Mouse (Mus musculus): ENCODE measurements around the gene Otog. TPM values are rescaled to one million over a fixed set of nuclear protein-coding genes. Genes with fewer than 3 reads are reported as not detected.

The Otog gene
- polyA plus RNA-seq, 1 experiment from 2014 or later: 0.19 TPM

DNA sequence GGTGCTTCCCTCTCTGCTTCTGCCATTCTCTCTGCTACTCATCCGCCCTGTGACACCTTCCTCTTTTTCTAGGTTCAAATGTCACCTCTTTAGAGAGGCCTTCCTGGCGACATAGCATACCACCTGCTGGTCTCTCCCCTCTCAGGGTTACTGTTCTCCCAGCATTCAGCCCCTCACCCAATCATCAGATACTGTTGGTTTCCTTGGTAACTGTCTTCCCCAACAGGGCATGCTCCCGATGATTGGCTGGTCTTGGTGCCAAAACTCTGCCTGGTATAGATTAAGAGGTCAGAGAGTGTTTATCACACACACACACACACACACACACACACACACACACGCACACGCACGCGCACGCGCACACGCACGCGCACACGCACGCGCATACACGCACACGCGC, 4.8 kb upstream of the Otog start:
- peaks cover 22% of the 10 kb centered on the region for H3K4me1 ChIP-seq (replicated peaks)
- ATAC-seq (ENCODE audit: low FRiP score): peak; percentile 36
- peak overlapping the region; percentile 48 for H3K27ac ChIP-seq
- no peak overlapping the region for H3K4me2 ChIP-seq
- no peak overlapping the region for H3K9ac ChIP-seq
- no peaks in the 10 kb centered on the region for H3K9me3 ChIP-seq
- 71% methylated on average over 18 of the region's 18 CpGs for WGBS
- H3K27me3 ChIP-seq: no peaks in the 10 kb centered on the region; the same call in 1 of the 2 replicates
- no peaks in the 10 kb centered on the region for H3K36me3 ChIP-seq
- no peak overlapping the region for H3K4me3 ChIP-seq

DNA sequence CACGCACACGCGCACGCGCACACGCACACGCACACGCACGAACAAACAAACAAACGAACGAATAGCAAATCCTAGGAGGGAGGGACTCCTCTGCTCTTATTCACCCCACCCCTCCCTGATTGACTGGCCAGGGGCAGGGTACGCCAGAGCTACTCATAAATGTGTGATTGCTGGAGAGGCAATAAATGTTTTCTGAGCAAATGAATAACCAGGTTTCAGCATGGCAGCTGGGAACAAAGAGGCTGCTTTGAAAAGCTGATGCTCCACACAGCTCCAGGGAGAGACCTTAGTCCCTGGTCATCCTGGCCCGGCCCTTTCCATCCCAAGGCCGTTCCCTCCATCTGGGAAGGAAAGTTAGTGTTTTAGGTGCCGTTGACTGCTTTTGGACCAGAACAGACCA, 4.4 kb upstream of the Otog start:
- H3K4me1 ChIP-seq (replicated peaks): peaks cover 22% of the 10 kb centered on the region
- H3K9ac ChIP-seq: no peak overlapping the region
- no peak for ATAC-seq (ENCODE audit: low FRiP score)
- no peaks in the 10 kb centered on the region for H3K9me3 ChIP-seq
- WGBS: 80% methylated on average over 15 of the region's 15 CpGs
- no peaks in the 10 kb centered on the region; the same call in 1 of the 2 replicates for H3K27me3 ChIP-seq
- H3K4me2 ChIP-seq: no peak overlapping the region
- H3K4me3 ChIP-seq: no peak overlapping the region
- H3K36me3 ChIP-seq: no peaks in the 10 kb centered on the region
- H3K27ac ChIP-seq: peak overlapping the region; percentile 48

DNA sequence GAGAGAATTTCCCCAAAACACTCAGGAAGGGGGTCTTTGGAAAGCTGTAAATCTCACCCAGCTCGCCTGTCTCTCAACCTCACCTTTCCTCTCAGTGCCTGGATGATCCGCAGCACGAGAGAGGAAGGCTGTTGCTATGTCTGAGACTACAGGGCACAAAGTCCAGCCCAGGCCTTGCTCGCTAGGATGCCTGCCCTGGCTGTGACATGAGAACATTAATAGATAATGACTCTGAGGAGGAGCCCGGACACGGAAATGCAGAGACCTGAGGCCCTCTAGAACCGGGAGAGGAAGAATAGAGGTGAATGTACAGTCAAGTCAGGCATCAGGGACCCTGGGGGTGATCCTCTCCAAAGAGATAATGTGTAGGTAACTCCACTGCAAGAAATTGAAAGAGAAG, 3.6 kb upstream of the Otog start:
- 74% methylated on average over 7 of the region's 7 CpGs for WGBS
- peaks cover 22% of the 10 kb centered on the region for H3K4me1 ChIP-seq (replicated peaks)
- no peak overlapping the region for H3K4me2 ChIP-seq
- no peaks in the 10 kb centered on the region for H3K9me3 ChIP-seq
- ATAC-seq (ENCODE audit: low FRiP score): no peak
- H3K27ac ChIP-seq: no peak overlapping the region
- H3K36me3 ChIP-seq: no peaks in the 10 kb centered on the region
- no peak overlapping the region for H3K4me3 ChIP-seq
- H3K9ac ChIP-seq: no peak overlapping the region
- no peaks in the 10 kb centered on the region; the same call in 1 of the 2 replicates for H3K27me3 ChIP-seq

DNA sequence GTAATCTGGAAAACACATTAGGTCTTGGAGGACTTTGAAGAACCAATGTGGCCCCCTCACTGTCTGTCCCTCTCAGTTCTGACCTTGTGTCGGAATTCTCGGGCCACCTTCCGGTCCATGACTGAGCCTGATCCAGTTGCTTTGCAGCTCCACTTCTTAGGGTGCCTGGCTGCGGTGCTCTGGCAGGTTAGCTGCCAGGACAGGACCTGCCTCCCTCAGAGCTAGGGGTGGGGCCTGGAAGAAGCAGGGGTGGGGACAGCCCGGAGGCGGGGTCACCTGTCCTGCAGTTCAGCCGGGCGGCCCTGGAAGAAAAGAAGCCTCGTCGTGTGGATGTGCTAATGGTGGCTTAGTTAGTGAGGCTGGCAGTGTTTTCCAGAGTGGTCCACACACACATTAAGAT, 2.4 kb upstream of the Otog start, which contains the start of gene Ush1c:
Gene Ush1c, minus strand, starts transcription at position 158 of the 400 bp plus-strand sequence.
- no peak within 1 kb of the TSS for H3K27ac ChIP-seq
- no peaks in the 10 kb centered on the region for H3K9me3 ChIP-seq
- no peak within 1 kb of the TSS for H3K4me3 ChIP-seq
- peaks cover 22% of the 10 kb centered on the region for H3K4me1 ChIP-seq (replicated peaks)
- H3K4me2 ChIP-seq: no peak within 1 kb of the TSS
- H3K36me3 ChIP-seq: no peaks in the 10 kb centered on the region
- 25% methylated on average over 10 of the region's 10 CpGs for WGBS
- H3K27me3 ChIP-seq: no peaks in the 10 kb centered on the region; the same call in 1 of the 2 replicates
- no peak for ATAC-seq (ENCODE audit: low FRiP score)
- H3K9ac ChIP-seq: no peak within 1 kb of the TSS

DNA sequence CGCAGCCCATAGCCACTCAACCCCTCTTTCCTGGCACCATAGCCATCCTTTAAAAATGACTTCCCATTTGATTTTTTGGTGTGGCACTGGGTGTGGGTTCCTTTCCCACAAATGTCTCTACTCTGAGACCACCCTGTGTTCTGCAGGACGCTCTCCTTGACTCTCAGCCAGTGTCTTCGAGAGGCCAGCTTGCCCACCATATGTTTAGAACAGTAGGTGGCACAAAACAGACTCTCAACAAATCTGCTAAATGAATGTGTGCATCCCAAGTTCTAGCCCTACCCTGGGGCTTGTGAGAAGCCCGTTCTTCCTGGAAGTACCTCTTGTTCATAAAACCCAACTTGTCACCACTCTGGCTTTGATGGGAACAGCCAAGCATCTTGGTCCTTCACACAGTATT, 696 bp upstream of the Otog start:
- Histone ChIP-seq H3K27ac (no peak overlapping the region), H3K9me3 (no peaks in the 10 kb centered on the region), H3K4me3 (no peak overlapping the region), H3K4me1 (replicated peaks) (peaks cover 22% of the 10 kb centered on the region), H3K36me3 (no peaks in the 10 kb centered on the region), H3K9ac (no peak overlapping the region), H3K4me2 (no peak overlapping the region), H3K27me3 (no peaks in the 10 kb centered on the region; the same call in 1 of the 2 replicates)
- no peak for ATAC-seq (ENCODE audit: low FRiP score)
- WGBS: 91% methylated on average over 4 of the region's 4 CpGs

DNA sequence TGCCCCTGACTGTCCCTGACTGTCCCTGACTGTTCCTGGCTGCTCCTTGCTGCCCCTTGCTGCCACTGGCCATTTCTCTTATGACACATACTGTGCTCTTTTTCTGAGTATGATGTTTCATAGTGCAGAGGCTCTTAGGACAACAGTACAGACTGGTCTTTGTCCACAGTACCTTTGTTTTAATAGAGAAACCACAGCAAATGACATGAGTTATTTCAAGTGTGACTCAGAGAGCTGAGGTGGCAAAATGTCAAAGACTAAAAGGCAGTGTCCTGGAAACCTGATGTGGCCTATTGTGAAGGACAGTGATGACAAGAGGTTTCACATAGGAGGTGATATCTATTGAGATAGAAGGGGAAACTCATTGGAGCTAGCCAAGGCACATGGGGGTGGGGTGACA, 6.1 kb downstream of the Otog start:
- H3K4me1 ChIP-seq (replicated peaks): no peaks in the 10 kb centered on the region
- H3K4me3 ChIP-seq: no peak overlapping the region
- H3K27me3 ChIP-seq: no peaks in the 10 kb centered on the region
- H3K4me2 ChIP-seq: no peak overlapping the region
- no peaks in the 10 kb centered on the region for H3K9me3 ChIP-seq
- no peak overlapping the region for H3K27ac ChIP-seq
- H3K9ac ChIP-seq: no peak overlapping the region
- no peaks in the 10 kb centered on the region for H3K36me3 ChIP-seq
- ATAC-seq (ENCODE audit: low FRiP score): no peak

DNA sequence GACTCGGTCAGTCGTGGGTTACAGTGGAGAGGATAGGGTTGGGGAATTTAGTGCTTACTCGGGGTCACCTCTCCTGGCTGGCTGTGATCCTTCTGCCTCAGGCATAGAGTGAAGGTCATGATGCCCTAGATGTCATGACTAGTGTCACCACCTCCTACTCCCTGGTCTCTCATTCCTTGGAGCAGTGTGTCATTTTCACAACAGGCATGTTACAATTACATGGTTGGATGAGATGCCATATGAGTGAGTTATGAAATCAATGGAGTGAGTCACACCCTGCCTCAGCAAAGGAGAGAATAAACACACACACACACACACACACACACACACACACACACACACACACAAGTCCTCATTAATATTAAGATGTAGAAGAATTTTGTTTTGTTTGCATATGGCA, 6.8 kb downstream of the Otog start:
- no peak for ATAC-seq (ENCODE audit: low FRiP score)
- Histone ChIP-seq H3K9me3 (no peaks in the 10 kb centered on the region), H3K27me3 (no peaks in the 10 kb centered on the region), H3K4me1 (replicated peaks) (no peaks in the 10 kb centered on the region), H3K4me2 (no peak overlapping the region), H3K27ac (no peak overlapping the region), H3K9ac (no peak overlapping the region), H3K36me3 (no peaks in the 10 kb centered on the region), H3K4me3 (no peak overlapping the region)
- 95% methylated on average over 3 of the region's 3 CpGs for WGBS

DNA sequence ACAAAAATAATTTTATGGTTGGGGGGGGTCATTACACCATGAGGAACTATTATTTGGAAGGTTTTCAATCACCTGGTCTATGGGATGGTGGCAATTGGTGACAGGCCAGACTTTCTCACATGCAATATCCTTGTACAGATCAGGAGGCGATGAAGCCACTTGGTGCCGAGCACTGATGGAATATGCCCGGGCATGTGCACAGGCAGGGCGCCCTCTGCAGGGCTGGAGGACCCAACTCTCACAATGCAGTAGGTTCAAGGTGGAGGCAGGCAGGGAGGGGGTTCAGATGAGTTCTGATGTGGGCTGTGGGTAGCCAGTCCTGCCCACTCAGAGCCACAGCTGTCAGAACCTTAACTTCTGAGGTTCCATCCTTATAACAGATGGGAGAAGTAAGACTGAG, 11.1 kb downstream of the Otog start:
- Histone ChIP-seq H3K27me3 (no peaks in the 10 kb centered on the region), H3K9me3 (no peaks in the 10 kb centered on the region), H3K9ac (no peak overlapping the region), H3K36me3 (no peaks in the 10 kb centered on the region), H3K4me1 (replicated peaks) (0 out of 2 replicates have a peak, but pooled peaks cover 5% of the 10 kb centered on the region), H3K4me3 (no peak overlapping the region), H3K27ac (no peak overlapping the region), H3K4me2 (no peak overlapping the region)
- WGBS: 78% methylated on average over 4 of the region's 4 CpGs
- ATAC-seq (ENCODE audit: low FRiP score): no peak

DNA sequence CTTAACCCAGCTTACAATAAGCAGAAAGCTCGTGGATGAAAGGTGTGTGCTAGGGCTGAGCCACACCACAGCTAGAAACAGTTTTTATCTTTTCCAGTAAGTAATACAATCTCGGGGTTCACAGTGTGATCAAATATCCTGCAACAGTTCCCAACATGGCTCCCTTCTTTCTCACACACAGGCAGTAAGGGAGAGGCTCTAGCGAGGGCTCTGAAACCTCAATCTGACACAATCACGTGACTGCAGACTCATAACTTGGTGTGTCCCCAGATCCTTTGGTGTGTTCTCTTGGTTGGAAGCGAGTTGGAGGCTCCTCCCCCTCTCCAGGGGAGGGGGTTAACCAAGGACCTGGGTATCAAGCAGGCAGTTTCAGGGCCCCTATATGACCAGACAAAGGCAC, 35.4 kb downstream of the Otog start:
- Histone ChIP-seq H3K9me3 (no peaks in the 10 kb centered on the region), H3K4me1 (replicated peaks) (no peaks in the 10 kb centered on the region), H3K4me3 (no peak overlapping the region), H3K9ac (no peak overlapping the region), H3K27me3 (0 out of 2 replicates have a peak, but pooled peaks cover 11% of the 10 kb centered on the region), H3K36me3 (no peaks in the 10 kb centered on the region), H3K4me2 (no peak overlapping the region), H3K27ac (no peak overlapping the region)
- ATAC-seq (ENCODE audit: low FRiP score): no peak
- 64% methylated on average over 5 of the region's 5 CpGs for WGBS

DNA sequence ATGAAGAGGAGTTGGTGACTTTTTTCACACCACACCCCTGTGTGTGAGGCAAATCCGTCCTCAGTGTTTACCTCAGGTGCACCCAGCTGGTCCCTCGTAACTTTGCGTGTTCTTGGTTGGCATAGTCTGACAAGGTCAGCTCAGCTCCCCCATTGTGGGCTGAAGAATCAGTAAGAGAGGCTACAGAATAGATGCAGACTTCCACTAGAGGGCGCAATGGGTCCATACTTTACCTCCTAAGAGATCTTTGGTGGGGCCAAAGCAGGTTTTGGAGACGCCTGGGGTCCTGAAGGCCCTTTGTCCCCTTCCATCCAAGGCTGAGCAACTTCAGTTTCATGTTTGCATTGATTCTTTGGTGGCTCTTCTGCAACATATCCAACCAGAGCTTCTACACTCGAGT, 39.2 kb downstream of the Otog start:
- ATAC-seq (ENCODE audit: low FRiP score): no peak
- H3K27ac ChIP-seq: no peak overlapping the region
- 0 out of 2 replicates have a peak, but pooled peaks cover 6% of the 10 kb centered on the region for H3K4me1 ChIP-seq (replicated peaks)
- no peak overlapping the region for H3K4me2 ChIP-seq
- no peaks in the 10 kb centered on the region for H3K36me3 ChIP-seq
- H3K9me3 ChIP-seq: no peaks in the 10 kb centered on the region
- no peak overlapping the region for H3K4me3 ChIP-seq
- H3K27me3 ChIP-seq: 0 out of 2 replicates have a peak, but pooled peaks cover 20% of the 10 kb centered on the region
- no peak overlapping the region for H3K9ac ChIP-seq
- WGBS: 18% methylated on average over 6 of the region's 6 CpGs

DNA sequence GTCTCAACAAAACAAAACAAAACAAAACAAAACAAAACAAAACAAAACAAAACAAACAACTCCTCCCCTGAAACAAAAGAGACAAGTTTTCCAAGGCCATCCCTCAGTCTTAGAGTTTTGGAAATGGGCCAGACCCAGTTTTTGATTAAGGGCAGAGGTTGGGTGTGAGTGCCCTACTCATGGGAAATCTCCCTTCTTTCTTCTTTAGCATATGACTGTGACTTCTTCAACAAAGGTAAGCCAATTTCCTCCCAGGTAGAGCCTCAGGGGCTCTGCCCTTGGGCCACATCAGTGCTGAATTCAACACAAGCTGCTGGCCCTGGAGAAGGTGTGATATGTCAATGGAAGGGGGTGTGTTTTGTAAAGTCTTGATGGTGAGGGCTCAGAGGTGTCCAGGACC, 40.1 kb downstream of the Otog start:
- no peak overlapping the region for H3K27ac ChIP-seq
- H3K27me3 ChIP-seq: 0 out of 2 replicates have a peak, but pooled peaks cover 20% of the 10 kb centered on the region
- H3K36me3 ChIP-seq: no peaks in the 10 kb centered on the region
- ATAC-seq (ENCODE audit: low FRiP score): no peak
- H3K4me2 ChIP-seq: no peak overlapping the region
- no peak overlapping the region for H3K9ac ChIP-seq
- no peak overlapping the region for H3K4me3 ChIP-seq
- 0 out of 2 replicates have a peak, but pooled peaks cover 6% of the 10 kb centered on the region for H3K4me1 ChIP-seq (replicated peaks)
- no peaks in the 10 kb centered on the region for H3K9me3 ChIP-seq

DNA sequence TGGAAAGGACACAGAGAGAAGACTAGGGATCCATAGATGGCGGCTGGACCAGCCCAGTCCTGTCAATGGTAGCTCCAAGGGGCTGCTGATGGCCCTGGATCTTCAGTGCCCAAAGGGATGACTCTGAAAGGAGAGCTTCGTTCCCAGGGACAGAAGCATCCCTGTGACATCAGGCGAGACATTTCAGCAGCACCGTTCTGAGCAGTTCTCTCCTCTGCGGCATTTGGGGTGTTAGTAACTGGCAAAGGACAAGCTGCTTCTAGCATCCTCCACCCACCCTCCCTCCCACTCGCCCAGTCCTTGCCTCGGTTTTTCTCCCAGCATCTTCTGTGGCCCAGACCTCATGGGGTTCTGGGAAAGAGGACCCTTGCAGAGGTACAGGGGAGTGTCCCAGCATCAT, 41.5 kb downstream of the Otog start:
- Histone ChIP-seq H3K4me1 (replicated peaks) (0 out of 2 replicates have a peak, but pooled peaks cover 6% of the 10 kb centered on the region), H3K4me2 (no peak overlapping the region), H3K36me3 (no peaks in the 10 kb centered on the region), H3K27ac (no peak overlapping the region), H3K9ac (no peak overlapping the region), H3K27me3 (0 out of 2 replicates have a peak, but pooled peaks cover 20% of the 10 kb centered on the region), H3K4me3 (no peak overlapping the region), H3K9me3 (no peaks in the 10 kb centered on the region)
- WGBS: 68% methylated on average over 7 of the region's 7 CpGs
- ATAC-seq (ENCODE audit: low FRiP score): no peak

DNA sequence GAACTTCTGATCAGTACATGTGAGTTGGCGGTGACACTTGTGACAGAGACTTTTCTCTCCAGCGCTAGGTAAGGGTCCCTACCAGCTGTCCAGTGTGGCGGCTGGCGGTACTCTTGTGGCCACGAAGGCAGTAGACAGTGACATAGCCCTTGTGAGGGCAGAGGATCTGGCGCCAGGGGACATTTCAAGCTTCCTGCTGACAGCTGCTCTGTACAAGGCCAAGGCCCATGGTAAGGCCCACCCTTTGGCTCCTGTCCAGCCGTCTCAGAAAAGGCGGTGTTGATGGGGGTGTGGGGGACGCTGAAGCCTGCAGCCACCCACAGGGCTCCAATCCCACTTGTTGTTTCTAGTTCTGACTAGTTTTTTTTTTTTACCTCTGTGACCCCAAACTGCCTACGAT, 42.9 kb downstream of the Otog start:
- 0 out of 2 replicates have a peak, but pooled peaks have one; percentile 39 for ATAC-seq (ENCODE audit: low FRiP score)
- no peak overlapping the region for H3K4me3 ChIP-seq
- no peak overlapping the region for H3K9ac ChIP-seq
- H3K4me1 ChIP-seq (replicated peaks): 0 out of 2 replicates have a peak, but pooled peaks cover 6% of the 10 kb centered on the region
- 73% methylated on average over 10 of the region's 10 CpGs for WGBS
- no peak overlapping the region for H3K4me2 ChIP-seq
- no peak overlapping the region for H3K27ac ChIP-seq
- no peaks in the 10 kb centered on the region for H3K36me3 ChIP-seq
- no peaks in the 10 kb centered on the region for H3K9me3 ChIP-seq
- H3K27me3 ChIP-seq: 0 out of 2 replicates have a peak, but pooled peaks cover 20% of the 10 kb centered on the region
